Mouse (Mus musculus) cerebellum, adult 18-20 months (tissue): ENCODE measurements around the gene Sucnr1.

Source experiments
- DNase-seq, 2 experiments: peaks; one replicate each; pipeline ENCODE4 v3.0.0; 2021

Gene Sucnr1

GRCm38 (mm10) chr3:60111889-60112646, 30.4 kb downstream of the Sucnr1 start:
- peak; percentile 6 to 7 for DNase-seq

- no peak for DNase-seq
Observed at GRCm38 (mm10) chr3:60114571-60114970, 32.9 kb downstream of the Sucnr1 start.

GRCm38 (mm10) chr3:60121449-60121848, 39.8 kb downstream of the Sucnr1 start:
- DNase-seq = no peak

- DNase-seq = no peak
Observed at GRCm38 (mm10) chr3:60123859-60124794, 42.5 kb downstream of the Sucnr1 start.

GRCm38 (mm10) chr3:60126564-60126963, 44.9 kb downstream of the Sucnr1 start:
- no peak for DNase-seq

GRCm38 (mm10) chr3:60128282-60128681, 46.6 kb downstream of the Sucnr1 start:
- no peak for DNase-seq

GRCm38 (mm10) chr3:60135801-60136200, 54.1 kb downstream of the Sucnr1 start:
- DNase-seq = no peak
